Mouse (Mus musculus) bone marrow, adult 2 months (tissue): ENCODE data around the gene Agpat2.

Experiments
- CTCF ChIP-seq: fragments of 200-500 bp; IDR thresholded peaks from 2 replicates; pipeline ENCODE4 v1.5.1; 2011; ENCODE audit warnings: low read length, control low read depth; ENCODE audit not compliant: control insufficient read depth, insufficient read depth
- POLR2A ChIP-seq: fragments of 200-500 bp; IDR thresholded peaks from 2 replicates; pipeline ENCODE4 v1.6.1; 2011; ENCODE audit warnings: low read depth, mild to moderate bottlenecking, control low read depth, low read length, borderline replicate concordance; ENCODE audit not compliant: control insufficient read depth

DNA sequence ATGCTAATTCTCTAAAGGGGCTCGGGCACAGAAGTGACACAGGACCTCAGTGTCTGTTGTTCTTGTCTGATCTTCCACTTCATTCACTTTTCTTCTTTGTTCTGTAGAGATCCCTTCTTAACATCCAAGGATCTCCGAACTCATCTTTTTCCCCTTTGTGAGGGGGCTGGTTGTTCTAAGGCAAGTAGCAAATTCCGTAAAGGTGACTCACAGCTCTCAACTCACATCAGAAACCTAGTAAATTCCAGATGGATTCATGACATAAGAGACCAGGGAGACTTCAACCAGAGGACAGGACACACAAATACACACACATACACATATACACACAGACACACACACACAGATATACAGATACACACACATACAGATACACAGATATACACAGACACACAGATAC is 6.3 kb upstream of the Agpat2 start:
- TF ChIP-seq CTCF (no peak), POLR2A (no peak)
